Mouse (Mus musculus) urinary bladder, postnatal 4 days (tissue): ENCODE results near the gene Clstn3.
"Not testable (repeated sequence)": the region's sequence is repeated elsewhere in the genome, so short reads cannot be mapped to it uniquely, and the experiment has no call there.

ENCODE experiments used
- DNase-seq, 2 experiments: peaks; one replicate each; pipeline ENCODE4 v3.0.0; 2021 to 2022; ENCODE audit warnings: low spot score in 2 of 2

Gene Clstn3

GRCm38 (mm10) chr6:124414150-124414926 is 50.3 kb downstream of the Clstn3 start:
- peak; percentile 40 to 61 for DNase-seq

- DNase-seq, result no peak
These were observed 50.8 kb downstream of the Clstn3 start for GRCm38 (mm10) chr6:124413770-124414149.

- no peak for DNase-seq
These were observed 56.2 kb downstream of the Clstn3 start for GRCm38 (mm10) chr6:124408355-124408754.

DNA sequence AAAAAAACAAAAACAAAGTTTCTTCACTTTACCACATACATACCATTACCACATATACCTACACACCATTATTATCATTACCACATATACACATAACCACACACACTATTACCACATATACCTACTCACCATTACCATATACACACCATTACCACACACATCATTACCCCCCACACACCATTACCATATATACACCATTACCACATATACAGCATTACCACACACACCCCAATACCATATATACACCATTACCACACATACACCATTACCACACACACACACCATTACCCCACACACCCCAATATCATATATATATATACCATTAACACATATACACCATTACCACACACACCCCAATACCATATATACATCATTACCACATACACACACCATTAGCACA is 57.4 kb downstream of the Clstn3 start:
- DNase-seq, result no peak

DNA sequence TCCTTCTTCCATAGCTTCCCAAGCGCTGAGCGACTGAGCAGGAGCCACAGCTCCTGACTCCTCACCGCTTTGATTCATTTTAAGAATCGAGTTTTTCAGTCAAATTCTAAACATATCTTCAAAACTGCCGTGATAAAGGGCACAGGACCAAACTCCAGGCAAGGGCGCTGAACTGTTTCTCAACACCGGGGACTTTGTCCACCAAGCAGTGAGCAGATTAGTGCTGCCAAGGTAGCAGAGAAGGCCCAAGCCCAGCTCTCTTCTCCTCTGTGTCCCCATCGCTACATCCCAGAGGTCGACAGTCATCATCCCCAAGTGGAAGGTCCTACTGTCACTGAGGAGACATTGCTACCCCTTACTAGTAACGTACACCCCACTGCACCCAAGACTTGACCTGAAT is 58.3 kb downstream of the Clstn3 start:
- no peak for DNase-seq

- no peak for DNase-seq
These were observed 64.9 kb downstream of the Clstn3 start for GRCm38 (mm10) chr6:124399738-124400137.

GRCm38 (mm10) chr6:124394991-124395390 is 69.6 kb downstream of the Clstn3 start:
- DNase-seq, result not testable (repeated sequence)
